Mouse (Mus musculus) cortical plate, adult 2 months (tissue): Measurements from ENCODE around the gene Il10.

ENCODE experiments used
- CTCF ChIP-seq: fragments of 200-500 bp; IDR thresholded peaks from 2 replicates; pipeline ENCODE4 v1.5.1; 2011; ENCODE audit warnings: mild to moderate bottlenecking, control low read depth, low read length; ENCODE audit not compliant: insufficient read depth; ENCODE audit errors: extremely low read depth
- POLR2A ChIP-seq: fragments of 200-500 bp; IDR thresholded peaks from 2 replicates; pipeline ENCODE4 v1.6.1; 2011; ENCODE audit warnings: mild to moderate bottlenecking, low read length, control low read depth; ENCODE audit not compliant: insufficient read depth; ENCODE audit errors: extremely low read depth

DNA sequence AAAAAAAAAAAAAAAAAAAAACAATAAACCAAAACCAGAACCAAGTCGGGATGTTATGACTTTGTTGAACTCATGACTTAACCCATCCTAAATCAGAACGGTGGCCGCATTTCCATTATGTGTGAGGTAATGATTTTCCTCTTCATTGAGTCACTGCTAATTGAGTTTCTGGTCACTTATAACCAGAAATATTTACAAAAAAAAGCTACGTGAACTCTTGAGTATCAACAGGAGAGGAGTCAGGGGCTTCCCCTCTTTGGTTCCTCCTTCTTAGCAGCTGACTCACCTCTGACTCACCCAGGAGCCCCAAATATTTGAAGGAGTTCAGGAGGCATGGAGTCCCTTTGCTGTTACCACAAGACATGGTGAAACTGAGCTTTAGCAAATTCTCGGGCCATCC is 18.4 kb downstream of the Il10 start:
- TF ChIP-seq CTCF (no peak), POLR2A (no peak)
